Mouse (Mus musculus) heart, postnatal 36 days (tissue): ENCODE results near the gene Muc5b. TPM values are rescaled to one million over a fixed set of nuclear protein-coding genes. Genes with fewer than 3 reads are reported as not detected.
"Not testable (repeated sequence)": the region's sequence is repeated elsewhere in the genome, so short reads cannot be mapped to it uniquely, and the experiment has no call there.

Experiments used
- DNase-seq, 2 experiments: peaks; one replicate each; pipeline ENCODE4 v3.0.0; 2021 to 2022
- intact Hi-C: fragments of 180-260 bp; cut with DNase I; formaldehyde crosslinking; loops from one replicate; pipeline ENCODE4 v1.15.1; 2025
- total RNA-seq, 2 experiments: library from RNA; stranded (reverse); gene quantifications; 2 replicates each; pipeline ENCODE4 v1.2.3; 2021

Gene Muc5b
- total RNA-seq: not detected

- DNase-seq: no peak
Observed at GRCm38 (mm10) chr7:141838779-141839178, at the start of gene Muc5b. Muc5b (plus strand) TSS chr7:141839070.

GRCm38 (mm10) chr7:141794251-141794650 is 44.6 kb upstream of the Muc5b start:
- no peak for DNase-seq
- intact Hi-C loops: no loop called here

More at GRCm38 (mm10) chr7:141838779-141839178, at the start of gene Muc5b:
- intact Hi-C loops: no loop called here

- intact Hi-C loops: no loop called here
- DNase-seq: no peak
Observed at GRCm38 (mm10) chr7:141803206-141803605, 35.7 kb upstream of the Muc5b start.

GRCm38 (mm10) chr7:141805384-141805783 is 33.5 kb upstream of the Muc5b start:
- DNase-seq: no peak
- intact Hi-C loops: no loop called here

GRCm38 (mm10) chr7:141807823-141808222 is 31.0 kb upstream of the Muc5b start:
- DNase-seq, intact Hi-C loops: not testable (repeated sequence)

- intact Hi-C loops, DNase-seq: not testable (repeated sequence)
Observed at GRCm38 (mm10) chr7:141809933-141810332, 28.9 kb upstream of the Muc5b start.

- intact Hi-C loops: no loop called here
- no peak for DNase-seq
Observed at GRCm38 (mm10) chr7:141813321-141813720, 25.5 kb upstream of the Muc5b start.

- intact Hi-C loops: no loop called here
- no peak for DNase-seq
Observed at GRCm38 (mm10) chr7:141815361-141815760, 23.5 kb upstream of the Muc5b start.

GRCm38 (mm10) chr7:141817355-141818075 is 21.4 kb upstream of the Muc5b start:
- DNase-seq: no peak
- intact Hi-C loops: no loop called here

GRCm38 (mm10) chr7:141818267-141818666 is 20.6 kb upstream of the Muc5b start:
- DNase-seq: no peak
- intact Hi-C loops: no loop called here

GRCm38 (mm10) chr7:141822582-141823261 is 16.1 kb upstream of the Muc5b start:
- intact Hi-C loops: no loop called here
- no peak for DNase-seq

GRCm38 (mm10) chr7:141823699-141824098 is 15.2 kb upstream of the Muc5b start:
- no peak for DNase-seq
- intact Hi-C loops: no loop called here

GRCm38 (mm10) chr7:141824398-141824797 is 14.5 kb upstream of the Muc5b start:
- intact Hi-C loops: no loop called here
- DNase-seq: no peak

GRCm38 (mm10) chr7:141835941-141836340 is 2.9 kb upstream of the Muc5b start:
- intact Hi-C loops: no loop called here
- no peak for DNase-seq

GRCm38 (mm10) chr7:141836423-141836822 is 2.4 kb upstream of the Muc5b start:
- no peak for DNase-seq
- intact Hi-C loops: no loop called here

GRCm38 (mm10) chr7:141840354-141840753 is 1.5 kb downstream of the Muc5b start:
- DNase-seq: no peak
- intact Hi-C loops: no loop called here

- intact Hi-C loops: no loop called here
Observed at GRCm38 (mm10) chr7:141861046-141861445, 22.2 kb downstream of the Muc5b start.

GRCm38 (mm10) chr7:141869644-141870043 is 30.8 kb downstream of the Muc5b start:
- no peak for DNase-seq
- intact Hi-C loops: loop anchor here (2.0 kb wide), 1 partner anchor 55 kb away; no protein-coding TSS in a partner anchor

More at GRCm38 (mm10) chr7:141861046-141861445, 22.2 kb downstream of the Muc5b start:
- no peak for DNase-seq

- DNase-seq: no peak
- intact Hi-C loops: loop anchor here (2.0 kb wide), 1 partner anchor 54 kb away; no protein-coding TSS in a partner anchor
Observed at GRCm38 (mm10) chr7:141870553-141870952, 31.7 kb downstream of the Muc5b start.

- intact Hi-C loops: no loop called here
- no peak for DNase-seq
Observed at GRCm38 (mm10) chr7:141874891-141875290, 36.0 kb downstream of the Muc5b start.

- intact Hi-C loops: no loop called here
- no peak for DNase-seq
Observed at GRCm38 (mm10) chr7:141878813-141879212, 39.9 kb downstream of the Muc5b start.

GRCm38 (mm10) chr7:141892151-141892550 is 53.3 kb downstream of the Muc5b start:
- no peak for DNase-seq
- intact Hi-C loops: no loop called here
